Mouse (Mus musculus): Measurements from ENCODE around the gene Chdh.

The Chdh gene

GRCm38 (mm10) chr14:30056031-30056766 lies 47.4 kb downstream of the Chdh start:
- DNase-seq (ENCODE audit: low read depth, low spot score): no peak

DNA sequence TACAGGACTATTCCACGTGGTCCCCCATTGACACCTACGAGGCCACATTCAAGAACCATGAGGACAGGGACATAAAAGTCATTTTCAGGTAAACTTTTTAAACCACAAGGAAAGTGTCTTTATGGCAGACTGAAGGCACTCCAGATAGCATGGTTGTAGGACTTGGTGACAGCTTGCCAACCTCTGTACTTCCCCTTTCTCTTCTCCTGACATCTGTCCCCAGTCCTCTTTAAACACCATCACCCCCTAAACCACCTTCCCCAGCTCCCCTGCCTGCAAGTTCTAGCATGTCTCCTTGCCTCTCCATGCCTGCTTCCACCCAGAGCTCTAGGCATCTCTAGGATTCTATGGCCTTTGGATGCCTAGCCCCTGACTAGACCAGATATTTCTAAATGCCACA lies 56.0 kb downstream of the Chdh start:
- DNase-seq (ENCODE audit: low read depth, low spot score): no peak

DNA sequence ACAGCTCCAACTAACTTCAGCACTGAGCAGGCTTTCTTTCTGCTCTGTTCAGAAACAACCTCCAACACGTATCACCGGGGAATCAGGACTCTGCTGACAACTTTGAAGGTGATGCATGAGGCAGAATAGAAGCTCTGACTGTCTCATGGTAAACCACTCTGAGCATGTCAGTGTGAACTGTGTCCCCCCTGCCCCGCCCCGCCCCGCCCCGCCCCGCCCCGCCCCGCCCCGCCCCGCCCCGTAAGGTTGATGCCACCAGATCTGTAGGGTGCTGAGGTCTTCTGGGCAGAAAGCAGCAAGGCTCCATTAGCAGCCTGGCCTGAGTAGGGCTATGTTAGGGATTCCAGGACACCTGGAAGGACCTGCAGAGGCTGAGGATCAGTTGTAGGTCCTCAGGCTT lies 57.9 kb downstream of the Chdh start:
- DNase-seq (ENCODE audit: low read depth, low spot score): no peak

DNA sequence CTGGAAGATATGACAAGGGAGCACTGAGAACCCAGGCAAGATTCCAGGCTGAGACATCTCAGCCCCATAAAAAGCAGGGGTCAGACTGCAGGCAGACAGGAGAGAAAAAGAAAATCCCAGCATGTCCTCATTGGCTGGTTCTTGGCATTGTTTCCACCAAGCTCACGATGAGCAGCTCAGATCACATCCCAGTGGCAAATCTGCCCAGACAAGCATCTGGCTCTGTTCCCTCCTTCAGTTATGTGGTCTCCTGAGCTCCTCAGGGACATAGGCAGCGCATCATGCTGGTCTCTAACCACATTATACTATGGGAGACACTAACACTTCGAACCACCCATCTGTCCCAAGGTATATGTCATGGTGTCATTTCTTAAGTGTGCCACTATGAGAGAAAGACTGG lies 59.7 kb downstream of the Chdh start:
- DNase-seq (ENCODE audit: low read depth, low spot score): no peak

- no peak for DNase-seq (ENCODE audit: low read depth, low spot score)
These were observed 66.6 kb downstream of the Chdh start for GRCm38 (mm10) chr14:30075268-30075887.

DNA sequence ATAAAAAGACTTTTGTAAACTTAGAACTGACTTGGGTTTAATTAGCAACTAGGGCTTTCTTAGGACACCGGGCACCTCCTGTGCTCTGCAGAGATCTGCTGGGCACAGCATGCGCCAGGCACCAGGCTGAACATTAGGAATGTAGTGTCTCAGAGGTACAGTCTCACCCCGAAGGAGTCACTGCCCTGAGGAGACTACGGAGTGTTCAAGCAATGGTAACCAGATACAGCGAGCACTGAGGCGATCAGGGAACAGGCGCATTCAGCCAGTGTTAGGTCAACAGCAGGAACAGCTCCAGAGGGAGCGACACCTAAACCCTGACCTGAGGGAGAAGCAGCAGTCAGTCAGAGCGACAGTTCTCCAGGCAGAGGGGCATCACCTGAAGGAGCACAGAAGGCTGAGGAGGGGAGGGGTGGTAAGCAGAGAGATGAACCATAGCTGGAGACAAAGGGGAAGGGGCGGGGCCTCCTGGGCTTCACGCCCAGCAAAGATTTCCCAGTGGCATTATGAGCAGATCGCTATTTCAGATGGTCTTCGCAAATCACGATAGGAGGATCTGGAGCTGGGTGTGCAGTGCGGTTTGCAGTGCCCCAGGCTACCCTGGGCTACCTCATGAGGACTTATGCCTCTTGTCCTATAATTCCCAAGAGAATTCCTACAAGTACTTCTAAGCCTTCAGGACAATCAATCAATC lies 69.4 kb downstream of the Chdh start:
- no peak for DNase-seq (ENCODE audit: low read depth, low spot score)

DNA sequence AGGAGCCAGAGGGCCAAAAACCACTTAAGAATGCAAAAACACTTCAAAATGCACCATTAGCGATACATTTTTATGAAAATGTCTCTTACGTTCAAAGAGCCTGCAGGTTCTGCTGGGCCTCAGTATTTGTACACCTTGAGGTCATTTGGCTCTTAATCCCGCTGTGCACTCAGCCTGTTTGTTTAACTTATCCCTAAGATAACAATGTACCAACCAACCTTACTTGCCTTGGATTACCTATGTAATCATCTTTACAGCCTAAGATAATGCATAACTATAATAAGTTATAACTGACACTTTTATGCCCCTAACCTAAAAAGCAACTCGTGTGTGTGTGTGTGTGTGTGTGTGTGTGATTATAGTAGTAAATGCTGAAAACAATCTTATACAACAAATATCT lies 70.9 kb downstream of the Chdh start:
- DNase-seq (ENCODE audit: low read depth, low spot score): no peak
